Mouse (Mus musculus) hindbrain, embryonic 11.5 days (tissue): ENCODE results near the gene Znrf2. TPM values are rescaled to one million over a fixed set of nuclear protein-coding genes. Genes with fewer than 3 reads are reported as not detected.

ENCODE experiments used
- ATAC-seq: fragments of 200-750 bp; cut with Nextera tagmentation; 2 replicates; pipeline ENCODE4 v1.8.0; 2017; ENCODE audit warnings: mild to moderate bottlenecking, moderate TSS enrichment, moderate library complexity; ENCODE audit not compliant: low FRiP score
- DNase-seq: peaks from one replicate; pipeline ENCODE4 v3.0.0-alpha.2; 2015; ENCODE audit warnings: low spot score
- H3K27ac ChIP-seq: fragments of 300-500 bp; sonication (generic); 2 replicates; pipeline ENCODE4 v1.5.1; 2014; ENCODE audit warnings: mild to moderate bottlenecking, low read depth, low read length
- H3K27me3 ChIP-seq: fragments of 300-500 bp; sonication (generic); 2 replicates; pipeline ENCODE4 v1.6.1; 2014; ENCODE audit warnings: mild to moderate bottlenecking, low read length, moderate library complexity, mixed read lengths; ENCODE audit not compliant: control insufficient read depth, insufficient read depth
- H3K36me3 ChIP-seq: fragments of 300-500 bp; sonication (generic); 2 replicates; pipeline ENCODE4 v1.6.1; 2014; ENCODE audit warnings: mild to moderate bottlenecking, low read length, moderate library complexity, mixed read lengths; ENCODE audit not compliant: control insufficient read depth, insufficient read depth
- H3K4me1 ChIP-seq: fragments of 300-500 bp; sonication (generic); replicated peaks from 2 replicates; pipeline ENCODE4 v1.6.1; 2014; ENCODE audit warnings: low read length, mixed read lengths; ENCODE audit not compliant: control insufficient read depth, insufficient read depth
- H3K4me2 ChIP-seq: fragments of 300-500 bp; sonication (generic); replicated peaks from 2 replicates; pipeline ENCODE4 v1.6.1; 2014; ENCODE audit warnings: mild to moderate bottlenecking, low read depth, low read length
- H3K4me3 ChIP-seq: fragments of 300-500 bp; sonication (generic); 2 replicates; pipeline ENCODE4 v1.5.1; 2014; ENCODE audit warnings: low read depth, low read length
- H3K9ac ChIP-seq: fragments of 300-500 bp; sonication (generic); 2 replicates; pipeline ENCODE4 v1.6.1; 2014; ENCODE audit warnings: low read depth, low read length
- H3K9me3 ChIP-seq: fragments of 300-500 bp; sonication (generic); 2 replicates; pipeline ENCODE4 v1.6.1; 2016; ENCODE audit warnings: low read length; ENCODE audit not compliant: control insufficient read depth
- WGBS: fragments of 180-500 bp; shearing (Covaris S2); extraction: QIAGEN DNeasy Blood & Tissue Kit; methylation state at CpG from one replicate; pipeline ENCODE4 v1.1.7; 2014; 5-methylcytosine and 5-hydroxymethylcytosine counted together
- polyA plus RNA-seq: library from polyadenylated mRNA; unstranded; fragments of >200 nt; fragmentation: Nextera tagmentation; extraction: Ambion mirVana; gene quantifications from 2 replicates; pipeline ENCODE4 v1.2.1, GENCODE M21; 2014

Gene Znrf2
- polyA plus RNA-seq, 1 experiment from 2014 or later = 3.6 TPM

DNA sequence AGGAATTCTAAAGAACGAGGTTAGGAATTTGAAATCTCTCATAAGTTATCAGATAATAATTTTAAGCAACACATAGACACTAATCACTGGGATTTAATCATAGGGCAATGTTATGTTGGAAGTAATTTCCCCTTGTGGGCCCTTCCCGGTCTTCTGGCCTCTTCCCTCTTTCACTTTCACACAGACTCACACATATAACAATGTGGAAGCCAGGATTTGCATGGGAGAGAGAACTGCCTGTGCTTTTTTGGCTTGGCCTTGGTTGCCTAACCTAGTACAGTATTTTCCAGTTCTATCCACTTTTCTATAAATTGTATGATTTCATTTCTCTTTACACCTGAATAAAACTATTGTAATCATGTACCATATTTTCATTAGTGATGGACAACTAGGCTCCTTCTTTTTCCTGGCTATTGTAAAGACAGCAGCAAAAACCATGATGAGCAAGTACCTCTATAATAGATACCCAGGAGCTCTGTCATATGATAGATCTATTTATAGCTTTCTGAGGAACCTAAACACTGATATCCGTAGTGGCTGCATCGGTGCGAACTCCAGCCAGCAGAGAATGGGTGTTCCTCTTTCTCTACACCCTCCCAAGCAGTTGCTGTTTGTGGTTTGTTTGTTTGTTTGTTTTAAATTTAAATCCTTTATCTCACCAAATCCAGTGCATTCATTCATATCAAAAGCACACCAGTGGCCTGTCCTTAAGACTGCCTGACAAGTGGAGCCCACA, 36.0 kb upstream of the Znrf2 start:
- no peak overlapping the region for H3K9ac ChIP-seq
- ATAC-seq (no peak), DNase-seq (no peak)
- 0 out of 2 replicates have a peak, but pooled peaks cover 5% of the 10 kb centered on the region for H3K4me1 ChIP-seq
- no peaks in the 10 kb centered on the region for H3K27me3 ChIP-seq
- WGBS = 85% methylated on average over 5 of the region's 5 CpGs
- H3K4me2 ChIP-seq = no peak overlapping the region
- H3K27ac ChIP-seq = no peak overlapping the region
- H3K4me3 ChIP-seq = no peak overlapping the region
- no peaks in the 10 kb centered on the region for H3K9me3 ChIP-seq
- H3K36me3 ChIP-seq = no peaks in the 10 kb centered on the region

DNA sequence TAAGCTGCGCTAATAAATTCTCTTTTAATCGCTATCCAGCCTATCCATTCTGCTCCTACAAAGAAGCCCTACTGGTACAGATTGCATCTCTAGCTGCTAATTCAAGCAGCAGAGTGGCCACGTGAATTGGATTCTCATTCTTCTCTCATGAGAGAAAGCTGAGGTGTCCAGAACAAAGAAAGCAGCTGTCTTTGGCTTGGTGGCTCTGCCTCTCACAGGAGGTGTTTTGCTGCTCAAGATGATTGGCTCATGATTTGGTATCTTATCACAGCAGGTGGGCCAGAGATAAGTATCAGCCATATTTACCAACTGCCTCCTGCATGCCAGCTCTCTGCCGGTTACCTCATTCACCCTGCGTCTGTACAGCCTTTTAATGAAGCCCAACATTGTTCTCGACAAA, 34.8 kb upstream of the Znrf2 start:
- 0 out of 2 replicates have a peak, but pooled peaks cover 5% of the 10 kb centered on the region for H3K4me1 ChIP-seq
- peak; percentile 53 for ATAC-seq
- no peak overlapping the region; the same call in 1 of the 2 replicates for H3K27ac ChIP-seq
- no peak overlapping the region for H3K4me2 ChIP-seq
- H3K36me3 ChIP-seq = no peaks in the 10 kb centered on the region
- DNase-seq = peak; percentile 14
- H3K27me3 ChIP-seq = no peaks in the 10 kb centered on the region
- no peak overlapping the region for H3K9ac ChIP-seq
- WGBS = 42% methylated on average over 6 of the region's 6 CpGs
- H3K9me3 ChIP-seq = no peaks in the 10 kb centered on the region
- no peak overlapping the region for H3K4me3 ChIP-seq

DNA sequence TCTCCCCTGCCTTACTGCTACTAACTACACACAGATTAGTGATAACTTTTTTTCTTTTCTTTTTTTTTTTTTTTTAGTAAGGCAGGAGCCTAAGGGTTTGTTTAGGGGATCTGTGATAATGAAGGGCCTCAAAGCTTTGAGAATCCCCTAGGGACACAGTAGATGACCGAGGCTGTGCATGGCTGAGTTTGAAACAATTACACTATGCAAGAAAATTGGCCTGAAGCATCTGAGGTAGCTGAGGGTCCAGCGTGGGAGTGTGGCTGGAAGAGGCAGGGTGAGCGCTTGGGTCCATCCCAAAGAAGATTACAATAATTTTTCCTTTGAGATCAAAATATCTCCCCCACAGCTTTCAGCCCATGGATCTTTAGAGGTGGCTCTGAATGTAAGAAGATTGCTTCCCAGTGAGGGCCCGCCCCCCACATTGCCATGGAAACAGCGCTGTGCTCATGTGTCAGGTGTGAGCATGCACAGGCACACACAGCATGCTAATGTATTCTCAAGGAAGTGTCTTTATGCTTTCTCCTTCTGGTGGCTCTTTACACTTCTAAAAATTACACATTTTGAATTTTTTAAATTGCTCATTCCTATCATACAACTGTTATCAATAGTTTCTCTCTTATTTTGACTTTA, 31.5 kb upstream of the Znrf2 start:
- 59% methylated on average over 5 of the region's 5 CpGs for WGBS
- Histone ChIP-seq H3K9me3 (no peaks in the 10 kb centered on the region), H3K36me3 (no peaks in the 10 kb centered on the region), H3K4me1 (0 out of 2 replicates have a peak, but pooled peaks cover 4% of the 10 kb centered on the region), H3K4me3 (no peak overlapping the region), H3K4me2 (no peak overlapping the region), H3K9ac (no peak overlapping the region), H3K27me3 (no peaks in the 10 kb centered on the region), H3K27ac (no peak overlapping the region)
- no peak for ATAC-seq
- DNase-seq = peak; percentile 45

DNA sequence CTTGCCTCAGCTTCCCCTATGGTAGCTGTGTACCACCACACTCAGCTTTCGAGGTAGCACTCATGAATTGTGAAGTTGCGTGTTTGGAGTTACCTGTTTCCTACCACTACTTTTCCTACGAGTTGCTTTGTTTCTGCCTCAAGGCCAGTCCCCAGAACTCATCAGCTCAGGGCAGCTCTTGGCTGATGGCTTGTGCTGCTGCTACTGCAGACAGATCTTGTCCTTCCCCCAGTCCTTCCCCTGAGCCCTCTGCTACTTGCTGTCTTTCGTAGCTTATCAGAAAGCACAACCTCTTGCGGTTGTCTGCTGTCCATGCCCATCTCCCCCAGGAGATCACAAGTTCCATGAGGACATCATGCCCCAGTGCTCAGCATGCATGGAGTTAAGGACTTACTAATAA, 29.9 kb upstream of the Znrf2 start:
- Histone ChIP-seq H3K4me2 (no peak overlapping the region), H3K27ac (no peak overlapping the region), H3K4me1 (0 out of 2 replicates have a peak, but pooled peaks cover 4% of the 10 kb centered on the region), H3K36me3 (no peaks in the 10 kb centered on the region), H3K27me3 (no peaks in the 10 kb centered on the region), H3K9ac (no peak overlapping the region), H3K4me3 (no peak overlapping the region), H3K9me3 (no peaks in the 10 kb centered on the region)
- 86% methylated on average over 5 of the region's 5 CpGs for WGBS
- DNase-seq (no peak), ATAC-seq (no peak)

- Histone ChIP-seq H3K9me3 (no peaks in the 10 kb centered on the region), H3K27me3 (no peaks in the 10 kb centered on the region), H3K4me3 (no peak overlapping the region), H3K27ac (no peak overlapping the region), H3K4me1 (no peaks in the 10 kb centered on the region), H3K36me3 (no peaks in the 10 kb centered on the region), H3K4me2 (no peak overlapping the region), H3K9ac (no peak overlapping the region)
- 74% methylated on average over 6 of the region's 6 CpGs for WGBS
- DNase-seq = no peak
- no peak for ATAC-seq
Observed at GRCm38 (mm10) chr6:54788493-54788892, 28.2 kb upstream of the Znrf2 start.

GRCm38 (mm10) chr6:54789139-54789538, 27.6 kb upstream of the Znrf2 start:
- no peaks in the 10 kb centered on the region for H3K27me3 ChIP-seq
- WGBS = 91% methylated on average over 4 of the region's 4 CpGs
- no peaks in the 10 kb centered on the region for H3K4me1 ChIP-seq
- H3K9me3 ChIP-seq = no peaks in the 10 kb centered on the region
- no peak overlapping the region for H3K27ac ChIP-seq
- DNase-seq (no peak), ATAC-seq (no peak)
- H3K4me2 ChIP-seq = no peak overlapping the region
- H3K9ac ChIP-seq = no peak overlapping the region
- H3K36me3 ChIP-seq = no peaks in the 10 kb centered on the region
- no peak overlapping the region for H3K4me3 ChIP-seq

DNA sequence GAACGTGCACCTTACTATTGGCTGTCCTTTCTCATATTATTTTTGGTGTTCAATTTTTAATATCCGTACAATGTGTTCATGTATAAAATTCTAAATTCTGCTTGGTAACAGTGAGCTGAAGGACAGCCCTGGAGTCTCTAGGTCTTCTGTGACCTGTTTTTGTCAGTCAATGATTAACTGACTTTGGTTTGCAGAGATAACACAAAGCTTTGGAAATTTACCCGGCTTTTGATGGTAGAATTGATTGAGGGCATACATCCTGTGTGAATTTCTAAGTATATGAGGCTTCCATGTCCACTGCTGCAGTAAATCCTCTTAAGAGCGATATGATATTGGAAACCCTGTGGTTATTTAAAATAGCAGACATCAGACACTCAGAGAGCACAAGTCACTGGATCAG, 26.6 kb upstream of the Znrf2 start:
- Histone ChIP-seq H3K27ac (no peak overlapping the region), H3K27me3 (no peaks in the 10 kb centered on the region), H3K9me3 (no peaks in the 10 kb centered on the region), H3K4me1 (no peaks in the 10 kb centered on the region), H3K36me3 (no peaks in the 10 kb centered on the region), H3K4me3 (no peak overlapping the region), H3K9ac (no peak overlapping the region), H3K4me2 (no peak overlapping the region)
- DNase-seq (no peak), ATAC-seq (no peak)
- 86% methylated on average over 4 of the region's 4 CpGs for WGBS

DNA sequence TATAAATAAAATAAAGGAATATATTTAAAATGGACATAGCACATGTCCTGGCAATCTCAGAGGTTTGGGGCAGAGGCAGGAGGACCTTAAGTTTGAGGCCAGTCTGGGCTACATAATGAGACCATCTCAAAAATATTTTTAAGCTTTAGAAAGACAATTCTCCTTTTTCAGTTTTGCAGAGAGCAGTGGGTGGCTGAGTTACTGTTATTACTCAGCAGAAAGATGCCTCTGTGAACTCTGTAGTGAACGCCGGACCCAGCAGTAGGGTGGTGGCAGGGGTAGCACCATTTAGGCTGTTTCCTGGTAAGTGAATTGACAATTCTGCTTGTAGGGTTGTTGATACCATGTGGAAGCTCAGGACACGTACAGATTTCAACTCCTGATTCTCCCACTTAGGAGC, 22.9 kb upstream of the Znrf2 start:
- Histone ChIP-seq H3K9ac (no peak overlapping the region), H3K4me3 (no peak overlapping the region), H3K27me3 (no peaks in the 10 kb centered on the region), H3K4me2 (no peak overlapping the region), H3K36me3 (no peaks in the 10 kb centered on the region), H3K4me1 (no peaks in the 10 kb centered on the region), H3K9me3 (no peaks in the 10 kb centered on the region), H3K27ac (no peak overlapping the region)
- 85% methylated on average over 3 of the region's 3 CpGs for WGBS
- DNase-seq (no peak), ATAC-seq (no peak)

- no peak overlapping the region for H3K4me2 ChIP-seq
- no peak for DNase-seq
- no peak for ATAC-seq
- WGBS = 70% methylated on average over 2 of the region's 2 CpGs
- H3K4me3 ChIP-seq = no peak overlapping the region
- H3K36me3 ChIP-seq = no peaks in the 10 kb centered on the region
- H3K27me3 ChIP-seq = no peaks in the 10 kb centered on the region
- no peak overlapping the region for H3K9ac ChIP-seq
- H3K4me1 ChIP-seq = no peaks in the 10 kb centered on the region
- no peaks in the 10 kb centered on the region for H3K9me3 ChIP-seq
- no peak overlapping the region for H3K27ac ChIP-seq
Observed at GRCm38 (mm10) chr6:54794372-54794771, 22.3 kb upstream of the Znrf2 start.
